Mouse (Mus musculus) hindbrain, embryonic 12.5 days (tissue): Measurements from ENCODE around the gene Nudt4. TPM values are rescaled to one million over a fixed set of nuclear protein-coding genes. Genes with fewer than 3 reads are reported as not detected.
A peak's percentile ranks its signal among the peaks of the same experiment; 100 is the strongest.
"Not testable (repeated sequence)": the region's sequence is repeated elsewhere in the genome, so short reads cannot be mapped to it uniquely, and the experiment has no call there.

Experiments
- ATAC-seq: fragments of 200-750 bp; cut with Nextera tagmentation; 2 replicates; pipeline ENCODE4 v1.8.0; 2017; ENCODE audit warnings: moderate TSS enrichment; ENCODE audit not compliant: low FRiP score
- H3K27ac ChIP-seq: fragments of 300-500 bp; sonication (generic); 2 replicates; pipeline ENCODE4 v1.5.1; 2016; ENCODE audit warnings: mild to moderate bottlenecking
- H3K27me3 ChIP-seq: fragments of 300-500 bp; sonication (generic); 2 replicates; pipeline ENCODE4 v1.6.1; 2016; ENCODE audit warnings: mild to moderate bottlenecking
- H3K36me3 ChIP-seq: fragments of 300-500 bp; sonication (generic); 2 replicates; pipeline ENCODE4 v1.6.1; 2016; ENCODE audit warnings: mild to moderate bottlenecking
- H3K4me1 ChIP-seq: fragments of 300-500 bp; sonication (generic); 2 replicates; pipeline ENCODE4 v1.6.1; 2016
- H3K4me2 ChIP-seq: fragments of 300-500 bp; sonication (generic); replicated peaks from 2 replicates; pipeline ENCODE4 v1.6.1; 2016; ENCODE audit warnings: mild to moderate bottlenecking
- H3K4me3 ChIP-seq: fragments of 300-500 bp; sonication (generic); 2 replicates; pipeline ENCODE4 v1.5.1; 2016; ENCODE audit warnings: mild to moderate bottlenecking
- H3K9ac ChIP-seq: fragments of 300-500 bp; sonication (generic); 2 replicates; pipeline ENCODE4 v1.6.1; 2016; ENCODE audit warnings: mild to moderate bottlenecking, moderate library complexity
- H3K9me3 ChIP-seq: fragments of 300-500 bp; sonication (generic); replicated peaks from 2 replicates; pipeline ENCODE4 v1.6.1; 2016; ENCODE audit warnings: mild to moderate bottlenecking
- WGBS: fragments of 180-500 bp; shearing (Covaris S2); methylation state at CpG from one replicate; pipeline ENCODE4 v1.1.7; 2016; 5-methylcytosine and 5-hydroxymethylcytosine counted together
- polyA plus RNA-seq: library from polyadenylated mRNA; unstranded; fragments of >200 nt; fragmentation: Nextera tagmentation; extraction: Ambion mirVana; gene quantifications from 2 replicates; pipeline ENCODE4 v1.2.1, GENCODE M21; 2016

Gene Nudt4
- polyA plus RNA-seq, 1 experiment from 2014 or later, result 123 TPM

DNA sequence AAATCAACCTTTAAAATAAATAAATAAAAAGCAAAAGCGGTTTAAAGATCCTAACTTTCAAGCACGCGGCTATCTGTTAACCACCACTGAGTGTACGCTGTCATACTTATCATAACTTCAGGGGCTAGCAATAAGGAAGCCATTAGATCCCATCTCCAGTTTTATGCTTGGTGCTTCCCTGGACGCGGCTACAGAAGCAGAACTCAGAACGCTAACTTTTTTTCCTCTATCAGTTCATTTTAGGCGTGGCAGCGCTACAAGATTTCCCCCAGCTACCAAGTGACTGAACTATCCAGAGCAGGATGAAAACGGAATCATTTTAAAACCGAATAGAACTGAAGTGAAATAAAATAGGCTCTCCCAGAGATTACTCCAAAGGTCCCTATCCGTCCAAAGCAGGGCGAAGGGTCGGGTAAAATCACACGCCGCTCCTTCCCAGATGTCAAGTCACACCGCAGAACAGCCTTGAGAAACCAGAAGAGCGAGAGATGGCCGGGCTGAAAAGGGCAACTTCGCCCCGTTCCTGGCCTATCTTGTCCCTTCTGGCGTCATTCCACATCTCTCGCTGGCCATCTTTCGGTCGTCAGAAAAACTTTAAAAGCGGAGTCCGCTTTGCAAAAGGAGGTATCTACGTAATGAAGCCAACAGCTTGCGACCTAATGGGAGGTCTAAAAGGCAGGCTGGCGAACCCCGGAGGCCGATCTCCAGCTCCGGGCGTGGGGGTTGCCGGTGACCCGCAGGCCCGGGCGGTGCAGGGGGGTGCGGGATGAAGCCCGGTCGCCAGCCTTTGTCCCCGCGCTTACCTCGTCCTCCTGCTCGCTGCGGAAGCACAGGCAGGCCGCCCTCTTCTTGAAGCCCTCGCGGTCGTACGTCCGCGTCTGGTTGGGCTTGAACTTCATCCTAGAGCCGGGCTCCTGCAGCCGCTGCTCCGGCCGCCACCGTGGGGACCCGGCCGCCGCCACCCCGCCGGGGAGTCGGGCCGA lies 796 bp downstream of the Nudt4 start:
- Histone ChIP-seq H3K9me3 (no peaks in the 10 kb centered on the region), H3K27ac (peak overlapping the region; percentile 94), H3K36me3 (no peaks in the 10 kb centered on the region), H3K4me2 (peak overlapping the region; percentile 69), H3K27me3 (no peaks in the 10 kb centered on the region), H3K4me3 (peak overlapping the region; percentile 93), H3K9ac (peak overlapping the region; percentile 97), H3K4me1 (peaks cover 20% of the 10 kb centered on the region)
- under 1% methylated on average over 64 of the region's 65 CpGs for WGBS
- ATAC-seq, result peak; percentile 75

DNA sequence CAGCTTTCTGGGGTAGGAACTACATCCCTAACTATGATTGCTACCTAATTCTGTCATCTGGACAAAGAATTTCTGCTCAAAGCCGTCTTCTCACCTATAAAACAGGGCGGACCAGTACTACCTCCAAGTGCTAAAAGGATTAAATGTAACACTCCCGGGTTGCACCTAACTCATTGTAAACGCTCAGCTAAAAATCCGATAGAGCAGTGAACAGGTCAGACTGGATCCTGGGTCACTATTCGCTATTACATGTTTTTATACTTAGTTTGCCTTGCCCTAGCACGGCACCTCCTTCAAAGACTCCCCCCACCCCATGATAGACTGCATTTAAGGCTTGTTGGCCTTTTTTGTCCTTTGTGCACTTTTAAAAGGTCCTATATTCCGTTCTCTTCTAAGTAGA lies 1.6 kb downstream of the Nudt4 start:
- Histone ChIP-seq H3K27ac (no peak overlapping the region), H3K36me3 (peaks cover 3% of the 10 kb centered on the region; the same call in 1 of the 2 replicates), H3K4me3 (peak overlapping the region; percentile 93), H3K4me1 (peaks cover 20% of the 10 kb centered on the region), H3K27me3 (no peaks in the 10 kb centered on the region), H3K9me3 (no peaks in the 10 kb centered on the region), H3K9ac (peak overlapping the region; percentile 97), H3K4me2 (peak overlapping the region; percentile 69)
- WGBS, result 12% methylated on average over 8 of the region's 8 CpGs
- no peak for ATAC-seq

DNA sequence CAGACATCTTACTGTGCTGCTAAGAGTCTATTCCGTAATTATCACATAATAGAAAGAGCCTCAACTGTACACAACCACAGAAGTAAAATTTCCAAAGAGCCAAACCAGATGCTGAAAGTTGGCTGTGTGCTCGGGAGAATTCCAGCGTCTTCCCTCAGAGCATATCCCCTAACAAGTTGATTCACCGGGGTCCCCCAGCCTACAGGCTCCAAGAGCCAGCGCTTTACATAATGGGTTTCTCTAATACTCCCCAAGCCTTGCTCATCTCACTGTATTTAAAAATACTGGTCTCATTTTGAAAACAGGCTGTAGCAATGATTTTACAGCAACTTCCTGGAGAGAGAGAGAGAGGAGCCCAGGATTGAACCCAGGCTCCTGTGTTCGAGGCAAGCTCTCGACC lies 2.3 kb downstream of the Nudt4 start:
- Histone ChIP-seq H3K27ac (no peak overlapping the region), H3K4me2 (peak overlapping the region; percentile 69), H3K36me3 (peaks cover 5% of the 10 kb centered on the region; the same call in 1 of the 2 replicates), H3K9ac (peak overlapping the region; percentile 97), H3K27me3 (no peaks in the 10 kb centered on the region), H3K9me3 (no peaks in the 10 kb centered on the region), H3K4me3 (peak overlapping the region; percentile 93), H3K4me1 (peaks cover 20% of the 10 kb centered on the region)
- 51% methylated on average over 7 of the region's 7 CpGs for WGBS
- no peak for ATAC-seq

DNA sequence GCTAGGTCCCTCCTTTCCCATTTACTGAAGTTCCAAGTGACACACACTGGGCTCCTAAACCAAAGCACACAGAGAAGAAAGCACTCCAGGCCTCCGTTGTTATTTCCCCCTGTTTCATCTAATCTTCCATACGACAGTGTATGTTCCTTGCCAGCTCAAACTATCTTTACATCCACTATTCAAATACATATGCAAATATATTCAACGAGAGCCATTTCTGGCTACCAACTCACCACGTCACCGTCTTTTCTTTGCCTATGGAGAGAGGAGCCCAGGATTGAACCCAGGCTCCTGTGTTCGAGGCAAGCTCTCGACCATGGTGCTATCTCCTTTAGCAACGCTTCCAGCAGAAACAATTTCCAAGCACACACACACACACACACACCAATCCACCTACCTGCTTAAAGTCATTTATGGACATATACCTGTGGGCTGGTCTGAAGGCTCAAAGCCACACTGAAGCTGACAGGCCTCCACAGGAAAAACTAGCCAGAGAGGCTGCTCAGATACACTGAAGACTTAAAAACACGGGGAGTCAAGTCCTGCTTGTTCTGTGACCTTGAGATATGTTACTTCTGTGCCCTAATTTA lies 3.5 kb downstream of the Nudt4 start:
- H3K27ac ChIP-seq, result no peak overlapping the region
- 0 out of 2 replicates have a peak overlapping the region, but pooled peaks have one; percentile 11 for H3K4me2 ChIP-seq
- 87% methylated on average over 9 of the region's 9 CpGs for WGBS
- H3K9me3 ChIP-seq, result no peaks in the 10 kb centered on the region
- ATAC-seq, result no peak
- no peak overlapping the region for H3K9ac ChIP-seq
- H3K4me1 ChIP-seq, result peaks cover 20% of the 10 kb centered on the region
- H3K4me3 ChIP-seq, result peak overlapping the region; percentile 14; the same call in 1 of the 2 replicates
- H3K27me3 ChIP-seq, result no peaks in the 10 kb centered on the region
- H3K36me3 ChIP-seq, result peaks cover 5% of the 10 kb centered on the region; the same call in 1 of the 2 replicates

DNA sequence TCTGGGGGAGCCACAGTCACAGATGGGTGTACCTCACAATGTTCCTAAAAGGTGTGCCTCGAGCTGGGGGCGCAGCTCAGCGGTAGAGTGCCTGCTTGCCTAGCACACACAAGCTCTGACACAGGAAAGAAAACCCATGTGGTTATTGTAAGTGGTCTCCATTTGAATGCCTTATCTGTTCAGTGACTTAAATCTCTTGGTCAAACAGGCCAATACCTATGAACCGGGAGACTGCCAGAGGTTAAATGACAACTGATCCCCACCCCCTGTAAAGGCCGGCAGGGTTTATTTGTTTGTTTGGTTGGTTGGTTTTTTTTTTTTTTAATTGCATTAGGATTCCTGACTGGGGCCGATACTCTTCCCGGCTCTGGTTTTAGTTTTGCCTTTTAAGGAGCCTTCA lies 4.5 kb downstream of the Nudt4 start:
- Histone ChIP-seq H3K9ac (no peak overlapping the region), H3K36me3 (peaks cover 9% of the 10 kb centered on the region; the same call in 1 of the 2 replicates), H3K9me3 (no peaks in the 10 kb centered on the region), H3K27me3 (no peaks in the 10 kb centered on the region), H3K27ac (0 out of 2 replicates have a peak overlapping the region, but pooled peaks have one; percentile 7), H3K4me1 (peaks cover 20% of the 10 kb centered on the region), H3K4me2 (no peak overlapping the region), H3K4me3 (no peak overlapping the region)
- ATAC-seq, result no peak
- WGBS, result 76% methylated on average over 7 of the region's 7 CpGs

DNA sequence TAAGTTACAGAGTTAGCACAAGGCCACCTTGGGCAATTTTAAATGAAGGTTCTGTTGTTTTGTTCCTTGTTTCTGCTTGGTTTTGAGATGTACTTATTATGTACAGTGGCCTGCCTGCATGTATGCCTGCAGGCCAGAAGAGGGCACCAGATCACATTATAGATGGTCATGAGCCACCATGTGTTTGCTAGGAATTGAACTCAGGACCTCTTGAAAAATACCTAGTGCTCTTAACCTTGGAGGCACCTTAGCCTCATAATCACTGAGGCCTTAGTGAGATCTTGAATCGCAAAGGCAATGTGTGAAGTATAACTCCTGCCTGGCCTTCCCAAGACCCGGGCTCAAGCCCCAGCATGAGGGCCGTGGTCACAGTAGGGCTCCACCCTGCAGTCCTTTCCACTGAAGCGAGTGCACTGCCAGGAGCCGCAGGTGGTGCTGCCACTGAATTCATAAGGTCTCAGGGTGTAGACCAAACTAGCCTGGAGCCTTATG lies 6.6 kb downstream of the Nudt4 start:
- H3K36me3 ChIP-seq, result peaks cover 10% of the 10 kb centered on the region; the same call in 1 of the 2 replicates
- no peak overlapping the region for H3K27ac ChIP-seq
- no peaks in the 10 kb centered on the region for H3K9me3 ChIP-seq
- WGBS, result 83% methylated on average over 5 of the region's 5 CpGs
- no peak; the same call in 1 of the 2 replicates for ATAC-seq
- H3K4me3 ChIP-seq, result no peak overlapping the region
- no peak overlapping the region for H3K9ac ChIP-seq
- no peak overlapping the region for H3K4me2 ChIP-seq
- peaks cover 19% of the 10 kb centered on the region for H3K4me1 ChIP-seq
- no peaks in the 10 kb centered on the region for H3K27me3 ChIP-seq

DNA sequence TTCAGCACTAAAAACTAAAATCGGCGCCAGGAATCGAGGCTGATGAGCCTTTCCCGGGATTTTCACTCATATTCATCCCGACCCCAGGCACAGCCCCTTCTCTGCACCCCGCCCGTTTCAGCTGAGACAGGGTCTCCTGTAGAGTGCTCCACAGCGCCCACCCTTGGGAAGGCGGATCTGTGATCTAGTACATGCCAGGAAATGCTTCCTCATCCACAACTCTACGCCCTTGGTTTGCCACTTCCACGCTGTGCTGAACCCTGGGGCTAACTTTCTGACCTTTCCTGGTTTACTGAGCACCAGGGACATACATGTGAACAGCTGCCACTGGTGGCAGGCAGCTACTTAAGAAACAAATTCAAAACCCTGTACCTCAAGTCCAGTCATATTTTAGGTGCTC lies 8.1 kb downstream of the Nudt4 start:
- peaks cover 9% of the 10 kb centered on the region for H3K4me1 ChIP-seq
- no peak overlapping the region for H3K4me3 ChIP-seq
- no peak overlapping the region for H3K9ac ChIP-seq
- H3K9me3 ChIP-seq, result no peaks in the 10 kb centered on the region
- no peak overlapping the region for H3K4me2 ChIP-seq
- no peak for ATAC-seq
- H3K27me3 ChIP-seq, result no peaks in the 10 kb centered on the region
- H3K27ac ChIP-seq, result no peak overlapping the region
- 89% methylated on average over 11 of the region's 11 CpGs for WGBS
- H3K36me3 ChIP-seq, result peaks cover 13% of the 10 kb centered on the region

DNA sequence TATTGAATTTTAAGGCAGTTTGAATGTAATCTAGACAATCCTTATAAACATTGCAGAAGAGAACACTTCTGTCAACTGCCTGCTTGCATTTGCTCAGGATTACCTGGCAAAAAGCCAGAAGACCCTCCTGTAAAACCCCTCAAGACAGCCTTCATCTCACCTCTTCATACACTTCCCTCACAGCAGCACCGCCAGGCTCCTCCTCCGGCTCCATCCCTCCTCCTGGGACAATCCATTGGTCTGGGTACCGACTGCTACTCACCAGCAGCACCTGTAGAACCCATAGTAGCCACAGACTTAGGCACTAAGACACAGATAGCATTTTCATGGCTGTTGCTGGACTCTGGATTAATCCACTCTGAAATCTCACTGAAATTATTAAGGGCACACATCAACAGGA lies 11.6 kb downstream of the Nudt4 start:
- no peak for ATAC-seq
- Histone ChIP-seq H3K4me2 (no peak overlapping the region), H3K9me3 (no peaks in the 10 kb centered on the region), H3K4me1 (0 out of 2 replicates have a peak, but pooled peaks cover 2% of the 10 kb centered on the region), H3K9ac (no peak overlapping the region), H3K27ac (no peak overlapping the region), H3K27me3 (no peaks in the 10 kb centered on the region), H3K4me3 (no peak overlapping the region), H3K36me3 (peaks cover 21% of the 10 kb centered on the region)
- WGBS, result 72% methylated on average over 3 of the region's 3 CpGs

DNA sequence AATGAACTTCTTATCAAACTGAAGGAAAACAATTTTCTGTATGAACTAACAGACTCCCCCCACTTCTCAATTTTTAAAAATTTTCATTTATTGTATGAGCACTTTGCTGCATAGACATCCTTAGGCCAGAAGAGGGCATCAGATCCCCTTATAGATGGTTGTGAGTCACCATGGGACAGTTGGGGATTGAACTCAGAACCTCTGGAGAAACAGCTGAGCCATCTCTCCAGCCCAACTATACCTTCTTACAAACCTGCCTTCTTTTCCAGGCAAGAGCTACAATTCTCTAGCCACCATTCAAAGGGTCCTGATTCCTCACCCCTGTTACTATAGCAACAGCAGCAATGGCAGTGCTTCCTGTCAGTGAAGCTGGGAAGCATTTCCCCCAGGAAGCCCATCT lies 12.2 kb downstream of the Nudt4 start:
- no peak overlapping the region for H3K4me3 ChIP-seq
- H3K27ac ChIP-seq, result no peak overlapping the region
- H3K9me3 ChIP-seq, result no peaks in the 10 kb centered on the region
- no peak overlapping the region for H3K9ac ChIP-seq
- H3K27me3 ChIP-seq, result no peaks in the 10 kb centered on the region
- H3K4me1 ChIP-seq, result 0 out of 2 replicates have a peak, but pooled peaks cover 2% of the 10 kb centered on the region
- peaks cover 20% of the 10 kb centered on the region for H3K36me3 ChIP-seq
- H3K4me2 ChIP-seq, result no peak overlapping the region
- no peak for ATAC-seq

DNA sequence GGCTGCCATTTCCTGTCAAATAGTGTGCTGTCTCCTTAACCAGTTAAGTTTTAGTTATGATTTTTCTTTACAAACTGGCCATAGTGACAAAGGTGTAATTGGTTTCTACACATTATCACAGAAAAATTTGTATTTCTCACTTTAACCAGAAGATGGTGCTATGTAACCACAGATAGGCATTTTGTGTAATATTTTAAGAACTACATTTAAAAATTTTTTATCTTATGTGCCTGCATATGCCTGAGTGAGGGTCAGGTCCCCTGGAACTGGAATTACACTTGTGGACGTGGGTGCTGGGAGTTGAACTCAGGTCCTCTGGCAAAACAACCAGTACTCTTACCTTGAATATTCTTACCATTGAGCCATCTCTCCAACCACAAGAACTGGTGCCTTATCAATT lies 13.4 kb downstream of the Nudt4 start:
- Histone ChIP-seq H3K27me3 (no peaks in the 10 kb centered on the region), H3K27ac (no peak overlapping the region), H3K9me3 (no peaks in the 10 kb centered on the region), H3K9ac (no peak overlapping the region), H3K36me3 (peaks cover 25% of the 10 kb centered on the region), H3K4me1 (0 out of 2 replicates have a peak, but pooled peaks cover 2% of the 10 kb centered on the region), H3K4me2 (no peak overlapping the region), H3K4me3 (no peak overlapping the region)
- 59% methylated on average over 1 of the region's 1 CpGs for WGBS
- no peak for ATAC-seq

DNA sequence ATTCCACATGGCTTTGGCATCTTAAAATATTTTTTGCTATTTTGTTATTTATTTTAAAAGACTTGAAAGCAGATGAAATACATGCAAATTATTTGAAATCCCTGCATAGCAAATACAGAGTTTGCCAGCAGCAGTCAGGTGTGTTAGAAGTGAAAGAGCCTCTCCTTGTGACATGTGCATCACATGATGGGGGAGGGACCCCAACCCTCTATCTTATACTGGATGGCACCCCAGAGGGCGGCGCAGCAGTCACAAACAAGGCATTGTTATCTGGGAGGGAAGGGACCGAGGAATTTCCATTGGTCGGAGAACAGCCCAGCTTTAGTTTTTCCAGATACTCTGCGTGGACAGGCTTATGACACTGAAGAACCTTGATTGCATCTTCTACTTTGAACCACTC lies 14.9 kb downstream of the Nudt4 start:
- peaks cover 28% of the 10 kb centered on the region for H3K36me3 ChIP-seq
- WGBS, result 55% methylated on average over 5 of the region's 5 CpGs

DNA sequence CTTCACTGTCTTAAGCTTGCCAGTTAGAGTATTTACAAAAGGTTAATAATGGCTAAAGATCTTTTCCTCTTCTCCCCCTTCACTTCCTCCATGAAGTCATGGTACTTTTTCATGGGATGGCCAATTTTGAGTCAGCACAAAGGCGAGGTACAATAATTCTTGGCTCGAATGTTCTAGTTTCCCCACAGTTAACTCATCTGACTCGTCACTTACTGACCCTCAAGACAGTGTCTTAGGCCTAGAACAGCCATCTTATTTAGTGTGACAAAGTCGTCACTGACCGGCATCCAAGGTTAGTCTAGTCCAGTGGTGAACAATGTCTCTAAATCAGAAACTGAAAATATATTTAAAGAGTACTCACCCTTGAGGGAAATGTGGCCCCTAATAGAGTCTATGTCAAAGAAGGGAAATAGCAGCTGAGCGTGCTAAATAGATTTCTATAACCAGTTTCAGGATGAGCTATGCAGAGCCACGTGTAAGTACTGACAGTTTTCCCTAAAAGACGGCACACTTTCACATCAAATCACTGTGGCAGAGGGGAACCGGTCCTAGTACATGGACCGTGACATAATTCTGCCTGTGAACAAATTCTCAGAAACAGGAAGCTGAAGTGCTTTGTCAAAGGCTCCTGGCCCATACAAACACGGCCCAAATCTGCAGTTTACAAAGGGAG lies 15.7 kb downstream of the Nudt4 start:
- WGBS, result 86% methylated on average over 11 of the region's 11 CpGs
- no peak for ATAC-seq
- Histone ChIP-seq H3K9me3 (no peaks in the 10 kb centered on the region), H3K4me1 (0 out of 2 replicates have a peak, but pooled peaks cover 2% of the 10 kb centered on the region), H3K27me3 (no peaks in the 10 kb centered on the region), H3K36me3 (peaks cover 32% of the 10 kb centered on the region), H3K4me2 (no peak overlapping the region), H3K9ac (no peak overlapping the region), H3K4me3 (no peak overlapping the region), H3K27ac (no peak overlapping the region)

More for the DNA sequence above, 14.9 kb downstream of the Nudt4 start:
- not testable (repeated sequence) for H3K27ac ChIP-seq, H3K27me3 ChIP-seq, H3K4me1 ChIP-seq, H3K4me2 ChIP-seq, ATAC-seq, H3K9ac ChIP-seq, H3K9me3 ChIP-seq, H3K4me3 ChIP-seq
